Mouse (Mus musculus) brain, embryonic 18.5 days (tissue): ENCODE results near the gene Vmn1r86.
"Not testable (repeated sequence)": the region's sequence is repeated elsewhere in the genome, so short reads cannot be mapped to it uniquely, and the experiment has no call there.

Experiments used
- DNase-seq: peaks from one replicate; pipeline ENCODE4 v3.0.0-alpha.2; 2012; ENCODE audit warnings: low read depth, low spot score

The Vmn1r86 gene

DNA sequence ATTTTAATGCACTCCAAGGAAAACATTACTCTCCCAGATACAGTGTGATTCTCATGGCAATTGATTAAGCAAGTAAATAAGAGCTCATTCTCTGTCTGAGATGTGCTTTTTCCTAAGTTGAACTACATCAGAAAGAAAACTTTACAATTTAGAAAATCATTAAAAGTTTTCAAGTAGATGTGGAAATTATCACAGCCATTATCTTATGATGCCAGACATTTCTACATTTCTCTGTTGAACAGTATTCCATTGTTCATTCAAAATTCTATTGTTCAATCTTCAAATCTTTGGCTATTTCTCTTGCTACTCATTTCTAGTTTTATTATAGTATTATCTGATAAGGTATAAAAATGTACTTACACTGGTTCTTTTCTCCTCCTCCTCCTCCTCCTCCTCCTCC, at the start of gene Vmn1r86:
TSS of gene Vmn1r86 (minus strand) at position 101 of the 400 bp plus-strand sequence.
- no peak for DNase-seq

DNA sequence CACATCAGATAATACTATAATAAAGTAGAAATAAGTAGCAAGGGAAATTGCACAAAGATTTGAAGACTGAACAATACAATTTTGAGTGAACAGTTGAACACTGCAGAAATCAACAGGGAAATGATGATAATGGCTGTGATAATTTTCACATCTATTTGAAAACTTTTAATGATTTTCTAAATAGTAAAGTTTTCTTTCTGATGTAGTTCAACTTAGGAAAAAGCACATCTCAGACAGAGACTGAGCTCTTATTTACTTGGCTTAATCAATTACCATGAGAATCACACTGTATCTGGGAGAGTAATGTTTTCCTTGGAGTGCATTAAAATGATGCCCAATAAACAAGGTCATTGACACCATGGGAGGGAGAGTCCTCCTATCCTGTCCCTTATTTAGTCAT, 39.6 kb upstream of the Vmn1r86 start, which contains the start of gene Vmn1r88:
TSS of gene Vmn1r88 (plus strand) at position 301 of the 400 bp plus-strand sequence.
- DNase-seq: no peak

DNA sequence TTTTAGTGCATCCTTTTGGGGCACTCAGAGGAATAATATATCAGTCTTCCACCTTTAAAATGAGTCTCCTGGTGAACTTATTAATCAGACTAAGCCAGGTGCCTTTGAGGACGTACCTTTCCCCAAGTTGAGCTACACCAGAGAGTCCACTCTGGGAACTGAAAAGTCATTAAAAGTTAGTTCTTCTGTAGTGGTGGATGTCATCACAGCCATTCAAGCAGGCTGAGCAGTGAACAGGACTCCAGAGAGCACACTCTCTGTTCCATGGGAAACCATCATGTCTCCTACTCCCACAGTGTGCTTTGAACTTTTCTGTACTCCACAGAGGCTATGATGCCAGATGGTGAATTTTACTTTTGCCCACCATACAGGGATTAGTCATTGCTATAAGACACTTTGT, 20.3 kb upstream of the Vmn1r86 start, which contains the start of gene Vmn1r87:
TSS of gene Vmn1r87 (minus strand) at position 101 of the 400 bp plus-strand sequence.
- DNase-seq: no peak

DNA sequence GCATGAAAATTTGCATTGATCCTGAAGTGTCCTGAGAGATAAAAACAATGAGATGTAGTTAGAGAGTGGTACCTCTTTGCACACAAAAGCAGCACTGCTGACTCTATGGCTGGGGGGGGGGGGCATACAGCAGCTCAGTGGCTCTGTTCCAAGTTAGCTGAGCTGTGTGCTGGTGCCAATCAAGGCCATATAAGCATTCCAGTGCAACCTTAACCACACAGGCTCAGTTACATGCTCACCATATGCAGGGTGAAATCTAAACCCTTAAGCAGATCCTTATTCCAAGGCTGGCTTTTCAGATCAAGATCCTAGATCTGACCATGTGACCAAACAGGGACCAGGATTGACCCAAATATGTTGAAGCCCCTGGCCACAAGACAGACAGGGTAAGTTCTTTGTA, 17.6 kb upstream of the Vmn1r86 start:
- no peak for DNase-seq

DNA sequence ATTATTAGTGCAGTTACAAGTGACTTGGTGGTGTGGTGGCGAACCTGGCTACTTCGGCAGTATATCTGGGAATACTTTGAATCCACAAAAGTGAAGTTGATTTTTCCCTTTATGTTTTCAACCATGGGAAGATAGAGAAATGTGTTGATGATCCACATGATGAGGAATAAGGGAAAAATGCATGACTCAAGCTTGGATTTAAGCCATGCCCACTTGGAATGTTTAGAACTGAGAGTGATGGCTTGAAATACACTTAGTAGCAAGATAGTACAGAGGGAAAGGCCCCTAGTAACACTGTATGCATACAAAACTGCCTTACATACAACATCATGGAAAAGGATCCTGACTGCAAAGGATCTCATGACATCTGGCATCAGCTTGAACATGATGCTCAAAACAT, 12.1 kb upstream of the Vmn1r86 start:
- DNase-seq: no peak

DNA sequence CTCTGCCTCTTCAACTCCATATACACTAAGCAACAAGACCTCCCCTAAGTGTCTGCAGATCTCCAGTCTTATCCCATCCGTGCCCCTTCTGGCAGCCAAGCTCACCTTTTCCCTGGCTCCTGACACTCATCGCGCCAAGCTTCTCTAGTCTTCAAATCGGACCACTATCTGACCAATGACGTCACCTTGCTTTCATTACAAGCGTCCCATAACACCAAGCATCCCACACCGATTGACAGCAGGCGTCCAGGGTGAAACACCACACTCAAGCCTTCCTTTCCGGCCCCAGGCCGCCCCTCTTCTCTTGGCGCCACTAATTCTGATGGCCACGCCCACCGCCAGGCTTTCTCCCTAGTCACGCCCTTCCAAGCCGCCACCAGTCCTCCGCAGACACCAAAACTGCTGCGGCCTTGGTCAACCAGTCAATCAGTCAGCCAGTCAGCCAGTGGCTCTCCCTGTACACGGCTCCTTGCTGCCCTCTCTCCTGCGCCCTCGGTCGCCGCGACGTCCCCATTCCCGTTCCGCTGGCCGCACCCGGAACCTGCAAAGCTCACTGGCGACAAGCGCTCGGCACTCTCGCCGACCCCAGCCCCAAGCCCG, 3.9 kb upstream of the Vmn1r86 start:
- DNase-seq: not testable (repeated sequence)

DNA sequence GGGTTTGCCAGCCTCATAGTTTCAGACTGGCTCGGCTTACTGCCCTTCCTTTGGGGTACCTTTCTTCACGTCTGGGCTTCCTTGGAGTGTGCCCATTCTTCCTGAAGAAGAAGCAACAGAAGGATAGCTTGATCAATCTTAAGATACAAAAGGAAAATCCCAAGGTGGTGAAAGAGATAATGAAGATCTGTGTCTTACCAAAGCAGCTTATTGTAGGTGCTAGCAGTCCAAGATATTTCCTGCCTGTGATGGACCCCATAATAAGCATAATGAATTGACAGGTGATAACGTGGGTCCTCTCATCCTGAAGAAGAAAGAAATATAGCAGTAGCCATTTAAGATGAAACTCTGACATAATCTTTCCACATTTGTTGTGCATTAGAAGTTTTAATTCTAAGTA, 24.6 kb downstream of the Vmn1r86 start, which contains the start of gene Vmn1r85:
TSS of gene Vmn1r85 (minus strand) at position 101 of the 400 bp plus-strand sequence.
- no peak for DNase-seq

DNA sequence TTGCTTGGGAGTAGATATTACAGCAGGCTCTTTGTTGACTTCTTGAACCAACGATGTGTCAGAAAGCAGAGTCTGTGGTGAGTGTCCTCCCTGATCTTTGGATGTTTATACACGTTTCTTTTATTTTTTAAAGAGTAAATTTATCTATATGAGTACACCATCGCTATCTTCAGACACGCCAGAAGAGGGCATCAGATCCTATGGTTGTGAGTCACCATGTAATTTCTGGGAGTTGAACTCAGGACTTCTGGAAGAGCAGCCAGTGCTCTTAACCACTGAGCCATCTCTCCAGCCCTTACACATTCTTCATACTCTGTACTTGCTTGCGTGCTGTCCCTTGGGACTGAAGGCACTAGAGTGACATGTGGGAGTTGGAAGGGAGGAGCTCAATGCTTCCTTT, 47.4 kb downstream of the Vmn1r86 start:
- DNase-seq: no peak

DNA sequence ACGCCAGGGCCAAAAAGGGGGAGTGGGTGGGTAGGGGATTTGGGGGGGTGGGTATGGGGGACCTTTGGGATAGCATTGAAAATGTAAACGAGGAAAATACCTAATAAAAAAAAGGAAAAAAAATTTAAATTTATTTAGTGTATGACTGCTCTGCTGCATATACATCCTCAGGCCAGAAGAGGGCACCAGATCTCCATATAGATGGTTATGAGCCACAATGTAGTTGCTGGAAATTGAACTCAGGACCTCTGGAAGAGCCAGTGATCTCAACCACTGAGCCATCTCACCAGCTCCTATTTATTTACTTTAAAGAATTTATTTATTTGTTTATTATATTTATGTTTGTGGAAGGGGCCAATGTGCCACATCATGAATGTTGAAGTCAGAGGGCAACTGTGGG, 56.3 kb downstream of the Vmn1r86 start:
- DNase-seq: not testable (repeated sequence)

DNA sequence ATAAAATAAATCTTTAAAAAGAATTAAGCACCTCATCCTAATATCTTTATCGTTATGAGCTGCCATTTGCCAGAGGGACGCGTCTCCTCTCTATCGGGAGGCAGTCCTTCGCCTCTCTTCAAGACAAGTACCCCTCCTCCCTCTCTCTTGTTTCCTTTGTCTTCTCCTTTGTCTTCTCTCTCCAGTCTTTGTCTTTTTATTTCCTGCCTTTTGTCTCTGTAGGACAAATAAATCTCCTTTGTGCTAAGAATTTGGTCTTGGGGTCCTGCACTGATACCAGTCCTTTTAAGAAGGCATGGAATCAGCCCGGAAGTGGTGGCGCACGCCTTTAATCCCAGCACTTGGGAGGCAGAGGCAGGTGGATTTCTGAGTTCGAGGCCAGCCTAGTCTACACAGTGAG, 60.2 kb downstream of the Vmn1r86 start:
- DNase-seq: no peak

DNA sequence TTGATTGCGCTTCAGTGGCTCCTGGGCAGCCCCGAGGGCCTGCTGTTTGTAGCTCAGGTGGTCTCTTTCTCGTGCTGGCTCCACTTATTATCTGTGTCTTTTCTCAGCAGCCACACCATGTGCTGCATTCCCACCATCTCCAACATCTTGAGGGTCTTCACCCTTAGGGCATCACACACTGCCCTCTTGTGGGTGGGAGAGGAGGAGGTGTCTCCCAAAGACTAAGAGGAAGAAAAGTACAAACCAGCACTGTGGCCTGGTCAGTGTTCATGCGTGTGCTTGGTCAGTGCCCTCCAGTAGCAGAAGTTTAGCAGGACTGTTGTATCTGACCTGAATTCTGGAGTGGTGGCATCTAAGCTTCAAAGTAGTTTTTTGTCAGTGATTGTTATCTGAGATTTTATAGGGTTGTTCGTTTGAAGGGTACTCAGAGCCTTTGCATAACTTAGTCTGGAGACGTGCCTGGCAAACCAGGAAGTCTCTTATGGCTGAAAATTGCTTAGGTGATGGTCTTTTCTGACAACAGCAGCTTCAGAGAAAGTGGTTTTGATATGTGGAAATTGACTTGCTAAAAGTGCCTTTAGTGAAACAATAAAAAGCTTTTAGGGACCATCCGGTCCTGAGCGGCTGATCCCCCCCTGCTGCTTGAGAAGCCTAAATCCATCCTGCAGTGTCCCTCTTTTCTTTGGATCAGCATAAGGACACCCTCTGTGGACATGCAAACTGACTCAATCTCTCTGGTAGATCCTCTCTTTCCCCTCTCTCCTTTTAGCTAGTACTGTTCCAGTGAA, 62.6 kb downstream of the Vmn1r86 start:
- DNase-seq: no peak

DNA sequence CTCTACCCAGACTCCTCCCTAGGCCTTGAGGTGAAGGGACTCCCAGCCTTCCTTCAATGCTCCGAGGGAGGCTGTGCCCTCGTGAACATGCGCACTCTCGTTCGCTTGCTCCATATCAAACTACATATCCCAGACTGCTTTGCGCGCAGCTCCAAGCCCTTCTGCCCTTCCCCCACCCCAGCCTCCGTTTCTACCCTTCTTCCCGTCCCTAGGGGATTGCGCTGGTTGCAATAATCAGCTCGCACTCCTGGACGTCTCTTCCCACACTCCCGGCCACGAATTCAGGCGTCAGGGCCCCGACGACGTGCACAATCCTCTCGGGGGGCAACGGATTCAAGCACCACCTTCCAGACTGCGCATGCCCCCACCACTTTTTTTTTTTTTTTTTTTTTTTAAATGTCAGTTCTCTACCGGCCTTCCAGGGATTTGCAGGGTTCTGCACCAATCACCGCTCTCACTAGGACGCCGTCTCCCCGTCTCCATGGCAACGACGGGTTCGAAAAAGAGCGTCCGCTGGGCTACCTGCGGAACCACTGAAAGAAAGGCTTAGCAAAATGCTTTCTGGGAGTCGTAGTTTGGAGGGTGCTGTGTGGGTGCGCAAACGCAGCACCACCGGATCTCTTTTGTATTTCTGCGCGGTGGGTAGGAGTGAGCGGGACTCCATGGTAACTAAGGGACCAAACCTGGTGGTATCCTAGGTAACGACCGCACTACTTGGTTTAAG, 65.3 kb downstream of the Vmn1r86 start, which contains the start of gene Mzf1:
TSS of gene Mzf1 (minus strand) at position 478 of the 724 bp plus-strand sequence.
- peak; percentile 99 for DNase-seq

DNA sequence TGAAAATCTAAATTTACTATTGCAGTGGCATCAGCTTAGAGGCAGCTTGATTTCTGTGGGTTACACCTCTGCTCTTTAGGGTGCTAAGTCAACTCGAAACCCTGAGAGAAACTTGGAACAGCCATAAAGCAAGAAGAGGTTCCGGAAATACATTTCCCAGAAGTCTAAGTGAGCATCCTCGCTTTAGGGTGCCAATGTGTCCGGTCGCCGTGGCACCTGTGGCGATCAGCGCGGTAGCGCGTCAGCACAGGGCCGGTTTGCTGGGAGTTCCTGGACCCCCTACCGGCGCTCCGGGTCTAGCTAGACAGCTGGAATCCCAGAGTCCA, 65.8 kb downstream of the Vmn1r86 start:
- DNase-seq: no peak

DNA sequence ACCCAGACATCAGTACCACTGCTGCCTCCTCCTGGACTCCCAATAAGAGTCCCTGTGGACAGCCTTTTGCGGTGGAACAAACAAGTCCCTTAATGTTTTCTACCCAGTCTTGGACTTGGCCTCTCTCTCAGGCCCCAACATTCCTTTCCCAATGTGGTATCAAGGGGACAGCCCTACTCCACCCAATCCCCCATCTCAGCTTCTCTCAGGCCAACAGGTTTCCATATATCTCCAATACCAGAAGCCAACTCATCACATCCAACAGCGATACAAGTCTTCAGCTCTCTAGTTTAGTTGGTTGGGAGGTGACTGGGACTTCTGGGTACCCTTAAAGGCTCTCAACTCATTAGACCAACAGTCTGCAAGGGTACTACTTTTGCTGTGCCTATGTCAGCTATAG, 66.2 kb downstream of the Vmn1r86 start:
- no peak for DNase-seq

DNA sequence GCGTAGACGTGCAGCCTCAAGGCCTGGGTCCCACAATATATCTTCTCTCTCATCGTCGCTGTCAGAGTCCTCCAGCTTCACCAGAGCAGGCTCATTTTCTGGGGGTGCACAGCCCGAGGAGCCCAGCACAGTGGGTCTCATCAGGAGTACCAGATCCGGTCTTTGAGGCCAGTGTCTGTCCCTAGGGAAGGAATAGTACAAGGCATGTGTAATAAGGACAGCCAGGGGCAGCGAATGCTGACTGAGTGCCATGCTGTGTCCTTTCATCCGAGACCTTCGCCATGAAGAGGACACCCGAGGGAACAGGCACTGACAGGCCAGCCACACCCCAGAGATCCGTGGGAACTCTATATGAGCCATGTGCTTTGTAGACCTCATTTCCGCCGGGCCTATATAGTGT, 66.7 kb downstream of the Vmn1r86 start:
- no peak for DNase-seq
